Mouse (Mus musculus) heart, embryonic 11.5 days (tissue): ENCODE results near the gene Runx2. TPM values are rescaled to one million over a fixed set of nuclear protein-coding genes. Genes with fewer than 3 reads are reported as not detected.

Experiments used
- ATAC-seq: fragments of 200-750 bp; cut with Nextera tagmentation; replicated peaks from 2 replicates; pipeline ENCODE4 v1.8.0; 2017; ENCODE audit warnings: moderate library complexity; ENCODE audit not compliant: insufficient number of reproducible peaks, low FRiP score, low TSS enrichment
- H3K27ac ChIP-seq: fragments of 300-500 bp; sonication (generic); 2 replicates; pipeline ENCODE4 v1.5.1; 2014; ENCODE audit warnings: mild to moderate bottlenecking, low read depth, low read length
- H3K27me3 ChIP-seq: fragments of 300-500 bp; sonication (generic); 2 replicates; pipeline ENCODE4 v1.6.1; 2014; ENCODE audit warnings: mild to moderate bottlenecking, low read length, mixed read lengths; ENCODE audit not compliant: control insufficient read depth, insufficient read depth
- H3K36me3 ChIP-seq: fragments of 300-500 bp; sonication (generic); 2 replicates; pipeline ENCODE4 v1.6.1; 2014; ENCODE audit warnings: mild to moderate bottlenecking, low read length, moderate library complexity, mixed read lengths; ENCODE audit not compliant: control insufficient read depth, insufficient read depth
- H3K4me1 ChIP-seq: fragments of 300-500 bp; sonication (generic); 2 replicates; pipeline ENCODE4 v1.6.1; 2014; ENCODE audit warnings: low read length; ENCODE audit not compliant: control insufficient read depth, insufficient read depth
- H3K4me2 ChIP-seq: fragments of 300-500 bp; sonication (generic); 2 replicates; pipeline ENCODE4 v1.6.1; 2014; ENCODE audit warnings: mild to moderate bottlenecking, moderate library complexity
- H3K4me3 ChIP-seq: fragments of 300-500 bp; sonication (generic); 2 replicates; pipeline ENCODE4 v1.5.1; 2014; ENCODE audit warnings: low read depth, low read length
- H3K9ac ChIP-seq: fragments of 300-500 bp; sonication (generic); 2 replicates; pipeline ENCODE4 v1.6.1; 2014; ENCODE audit warnings: mild to moderate bottlenecking, low read depth, low read length, moderate library complexity
- H3K9me3 ChIP-seq: fragments of 300-500 bp; sonication (generic); replicated peaks from 2 replicates; pipeline ENCODE4 v1.6.1; 2016; ENCODE audit warnings: low read length; ENCODE audit not compliant: control insufficient read depth
- WGBS: fragments of 180-500 bp; shearing (Covaris S2); extraction: QIAGEN DNeasy Blood & Tissue Kit; methylation state at CpG from one replicate; pipeline ENCODE4 v1.1.7; 2014; ENCODE audit not compliant: insufficient replicate concordance; 5-methylcytosine and 5-hydroxymethylcytosine counted together
- polyA plus RNA-seq: library from polyadenylated mRNA; unstranded; fragments of >200 nt; fragmentation: Nextera tagmentation; extraction: Ambion mirVana; gene quantifications from 2 replicates; pipeline ENCODE4 v1.2.1, GENCODE M21; 2014

The Runx2 gene
- polyA plus RNA-seq, 1 experiment from 2014 or later: 0.62 TPM

- Histone ChIP-seq H3K4me2 (no peak overlapping the region), H3K4me1 (no peaks in the 10 kb centered on the region), H3K27ac (no peak overlapping the region), H3K27me3 (no peaks in the 10 kb centered on the region), H3K36me3 (no peaks in the 10 kb centered on the region), H3K9ac (no peak overlapping the region), H3K4me3 (no peak overlapping the region), H3K9me3 (no peaks in the 10 kb centered on the region)
- no peak for ATAC-seq
- 83% methylated on average over 3 of the region's 3 CpGs for WGBS
Measured at GRCm38 (mm10) chr17:44653081-44653480, 161.5 kb downstream of the Runx2 start.

- no peak for ATAC-seq
- Histone ChIP-seq H3K27ac (no peak overlapping the region), H3K4me3 (no peak overlapping the region), H3K4me2 (no peak overlapping the region), H3K27me3 (no peaks in the 10 kb centered on the region), H3K36me3 (no peaks in the 10 kb centered on the region), H3K9ac (no peak overlapping the region), H3K9me3 (no peaks in the 10 kb centered on the region), H3K4me1 (no peaks in the 10 kb centered on the region)
- 81% methylated on average over 7 of the region's 7 CpGs for WGBS
Measured at GRCm38 (mm10) chr17:44652054-44652453, 162.5 kb downstream of the Runx2 start.

DNA sequence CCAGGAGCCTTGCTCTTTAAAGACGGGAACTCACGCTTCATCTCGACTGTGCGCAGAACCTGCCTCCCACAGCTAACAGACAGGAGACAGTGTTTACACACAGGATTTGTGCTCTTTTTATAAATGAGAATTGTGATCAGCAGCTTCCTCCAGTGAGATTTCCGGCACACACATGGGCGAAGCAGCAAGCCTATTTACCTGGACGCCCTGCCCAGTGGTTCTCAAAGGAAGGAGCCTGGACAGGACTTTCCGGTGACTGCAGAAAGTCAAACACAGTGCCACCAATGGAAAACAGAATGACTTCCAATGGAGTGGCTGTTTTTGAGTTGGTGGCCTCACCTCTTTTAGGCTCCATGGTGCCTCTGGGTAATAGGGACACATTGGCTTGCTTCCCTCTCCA is 163.0 kb downstream of the Runx2 start:
- Histone ChIP-seq H3K4me1 (no peaks in the 10 kb centered on the region), H3K4me3 (no peak overlapping the region), H3K27me3 (no peaks in the 10 kb centered on the region), H3K27ac (no peak overlapping the region), H3K4me2 (no peak overlapping the region), H3K9me3 (no peaks in the 10 kb centered on the region), H3K9ac (no peak overlapping the region), H3K36me3 (no peaks in the 10 kb centered on the region)
- 74% methylated on average over 8 of the region's 8 CpGs for WGBS
- ATAC-seq: no peak

- H3K4me2 ChIP-seq: no peak overlapping the region
- no peaks in the 10 kb centered on the region for H3K4me1 ChIP-seq
- 71% methylated on average over 2 of the region's 2 CpGs for WGBS
- no peak overlapping the region for H3K4me3 ChIP-seq
- no peaks in the 10 kb centered on the region for H3K36me3 ChIP-seq
- H3K27ac ChIP-seq: no peak overlapping the region
- no peak overlapping the region for H3K9ac ChIP-seq
- H3K9me3 ChIP-seq: no peaks in the 10 kb centered on the region
- ATAC-seq: no peak
- no peaks in the 10 kb centered on the region for H3K27me3 ChIP-seq
Measured at GRCm38 (mm10) chr17:44650431-44650830, 164.2 kb downstream of the Runx2 start.

GRCm38 (mm10) chr17:44649056-44649455 is 165.5 kb downstream of the Runx2 start:
- Histone ChIP-seq H3K36me3 (no peaks in the 10 kb centered on the region), H3K4me1 (no peaks in the 10 kb centered on the region), H3K27ac (no peak overlapping the region), H3K4me3 (no peak overlapping the region), H3K9ac (no peak overlapping the region), H3K27me3 (no peaks in the 10 kb centered on the region), H3K9me3 (no peaks in the 10 kb centered on the region), H3K4me2 (no peak overlapping the region)
- no peak for ATAC-seq
- 56% methylated on average over 8 of the region's 8 CpGs for WGBS

GRCm38 (mm10) chr17:44647916-44648315 is 166.7 kb downstream of the Runx2 start:
- no peak overlapping the region for H3K9ac ChIP-seq
- no peak overlapping the region for H3K27ac ChIP-seq
- no peaks in the 10 kb centered on the region for H3K4me1 ChIP-seq
- no peak overlapping the region for H3K4me2 ChIP-seq
- no peaks in the 10 kb centered on the region for H3K9me3 ChIP-seq
- H3K27me3 ChIP-seq: no peaks in the 10 kb centered on the region
- no peak for ATAC-seq
- no peak overlapping the region for H3K4me3 ChIP-seq
- WGBS: 79% methylated on average over 6 of the region's 6 CpGs
- H3K36me3 ChIP-seq: no peaks in the 10 kb centered on the region

DNA sequence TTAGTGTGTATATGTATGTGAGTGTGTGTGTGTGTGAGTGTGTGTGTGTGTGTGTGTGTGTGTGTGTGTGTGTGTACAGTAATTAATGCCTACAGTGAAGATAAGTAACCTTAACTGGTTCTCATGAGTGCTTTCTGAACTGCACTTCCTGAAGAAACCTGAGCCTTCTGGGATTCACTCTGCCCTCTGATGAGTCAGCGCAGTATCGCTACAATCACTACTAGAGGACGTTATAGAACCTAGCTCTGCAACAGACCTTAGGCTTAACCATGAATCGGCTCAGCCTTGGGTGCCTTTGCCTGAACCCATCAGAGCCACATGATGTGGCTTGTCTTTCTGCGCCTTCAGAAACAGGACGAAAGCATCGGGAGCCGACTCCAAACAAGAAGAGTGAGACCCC is 169.5 kb downstream of the Runx2 start:
- Histone ChIP-seq H3K9ac (no peak overlapping the region), H3K27me3 (no peaks in the 10 kb centered on the region), H3K4me2 (no peak overlapping the region), H3K4me1 (no peaks in the 10 kb centered on the region), H3K27ac (no peak overlapping the region), H3K4me3 (no peak overlapping the region), H3K36me3 (no peaks in the 10 kb centered on the region), H3K9me3 (no peaks in the 10 kb centered on the region)
- 82% methylated on average over 8 of the region's 8 CpGs for WGBS
- ATAC-seq: no peak

- ATAC-seq: no peak
- no peaks in the 10 kb centered on the region for H3K36me3 ChIP-seq
- H3K9ac ChIP-seq: no peak overlapping the region
- H3K9me3 ChIP-seq: no peaks in the 10 kb centered on the region
- H3K27ac ChIP-seq: no peak overlapping the region
- no peak overlapping the region for H3K4me3 ChIP-seq
- H3K4me1 ChIP-seq: no peaks in the 10 kb centered on the region
- H3K27me3 ChIP-seq: no peaks in the 10 kb centered on the region
- H3K4me2 ChIP-seq: no peak overlapping the region
- 79% methylated on average over 6 of the region's 6 CpGs for WGBS
Measured at GRCm38 (mm10) chr17:44643260-44643659, 171.3 kb downstream of the Runx2 start.

GRCm38 (mm10) chr17:44642126-44642525 is 172.5 kb downstream of the Runx2 start:
- no peak overlapping the region for H3K27ac ChIP-seq
- H3K27me3 ChIP-seq: no peaks in the 10 kb centered on the region
- ATAC-seq: no peak
- H3K36me3 ChIP-seq: no peaks in the 10 kb centered on the region
- no peaks in the 10 kb centered on the region for H3K9me3 ChIP-seq
- WGBS: 54% methylated on average over 4 of the region's 4 CpGs
- no peak overlapping the region for H3K4me2 ChIP-seq
- no peak overlapping the region for H3K9ac ChIP-seq
- H3K4me3 ChIP-seq: no peak overlapping the region
- H3K4me1 ChIP-seq: no peaks in the 10 kb centered on the region
